Mouse (Mus musculus) kidney, adult 2 months (tissue): ENCODE data around the gene Zfp541. TPM values are rescaled to one million over a fixed set of nuclear protein-coding genes. Genes with fewer than 3 reads are reported as not detected.
A peak's percentile ranks its signal among the peaks of the same experiment; 100 is the strongest.

Experiments
- DNase-seq: peaks from one replicate; pipeline ENCODE4 v3.0.0; 2021
- H3K27ac ChIP-seq: fragments of 200-500 bp; 2 replicates; pipeline ENCODE4 v1.5.1; 2012; ENCODE audit warnings: low read depth, low read length, control low read depth, inconsistent platforms; ENCODE audit not compliant: insufficient read depth
- H3K27me3 ChIP-seq: fragments of 200-500 bp; replicated peaks from 2 replicates; pipeline ENCODE4 v1.6.1; 2012; ENCODE audit warnings: mild to moderate bottlenecking, moderate library complexity, low read length, inconsistent platforms; ENCODE audit not compliant: control insufficient read depth, insufficient read depth
- H3K36me3 ChIP-seq: fragments of 200-500 bp; 2 replicates; pipeline ENCODE4 v1.6.1; 2012; ENCODE audit warnings: mild to moderate bottlenecking, moderate library complexity, low read length, inconsistent platforms; ENCODE audit not compliant: control insufficient read depth, insufficient read depth
- H3K4me1 ChIP-seq: fragments of 200-500 bp; 2 replicates; pipeline ENCODE4 v1.6.1; 2011; ENCODE audit warnings: low read length; ENCODE audit not compliant: control insufficient read depth, insufficient read depth
- H3K4me3 ChIP-seq: fragments of 200-500 bp; 2 replicates; pipeline ENCODE4 v1.5.1; 2011; ENCODE audit warnings: mild to moderate bottlenecking, low read depth, low read length, control low read depth; ENCODE audit not compliant: insufficient read depth
- CTCF ChIP-seq: fragments of 200-500 bp; conservative IDR thresholded peaks from 2 replicates; pipeline ENCODE4 v1.5.1; 2011; ENCODE audit warnings: low read depth, mild to moderate bottlenecking, control low read depth, low read length, moderate library complexity, mixed read lengths; ENCODE audit not compliant: insufficient read depth, insufficient read length
- POLR2A ChIP-seq: fragments of 200-500 bp; IDR thresholded peaks from one replicate; pipeline ENCODE4 v1.6.1; 2011; ENCODE audit warnings: low read depth, low read length, control low read depth
- WGBS: fragments of 180-500 bp; shearing (Covaris S2); methylation state at CpG from one replicate; pipeline ENCODE4 v1.1.7; 2018; 5-methylcytosine and 5-hydroxymethylcytosine counted together
- polyA plus RNA-seq: library from polyadenylated mRNA; depleted of rRNA; stranded (reverse); fragments of >200 nt; gene quantifications from 2 replicates; pipeline ENCODE4 v1.2.3, GENCODE M21; 2012

Gene Zfp541
- polyA plus RNA-seq, 1 experiment = not detected

GRCm38 (mm10) chr7:16094592-16094991 is 33.0 kb downstream of the Zfp541 start:
- Histone ChIP-seq H3K4me3 (no peak overlapping the region), H3K36me3 (no peaks in the 10 kb centered on the region), H3K27ac (no peak overlapping the region), H3K4me1 (peaks cover 3% of the 10 kb centered on the region; the same call in 1 of the 2 replicates), H3K27me3 (no peaks in the 10 kb centered on the region)
- WGBS = 58% methylated on average over 3 of the region's 3 CpGs
- no peak for TF ChIP-seq POLR2A
- no peak for TF ChIP-seq CTCF
- no peak for DNase-seq

GRCm38 (mm10) chr7:16098021-16099017 is 36.7 kb downstream of the Zfp541 start, which contains the start of gene Napa:
Napa (plus strand) TSS chr7:16098458.
- peak within 1 kb of the TSS; percentile 77 for H3K4me3 ChIP-seq
- peaks cover 13% of the 10 kb centered on the region; the same call in 1 of the 2 replicates for H3K4me1 ChIP-seq
- H3K27ac ChIP-seq = peak within 1 kb of the TSS; percentile 74
- H3K36me3 ChIP-seq = no peaks in the 10 kb centered on the region
- under 1% methylated on average over 68 of the region's 68 CpGs for WGBS
- TF ChIP-seq POLR2A (peak; percentile 90), CTCF (peak; percentile 65)
- peak; percentile 100 for DNase-seq
- H3K27me3 ChIP-seq = no peaks in the 10 kb centered on the region

GRCm38 (mm10) chr7:16099901-16100300 is 38.3 kb downstream of the Zfp541 start:
- no peak for TF ChIP-seq CTCF
- no peak for TF ChIP-seq POLR2A
- H3K4me1 ChIP-seq = peaks cover 13% of the 10 kb centered on the region; the same call in 1 of the 2 replicates
- no peak for DNase-seq
- no peaks in the 10 kb centered on the region for H3K36me3 ChIP-seq
- WGBS = 69% methylated on average over 4 of the region's 4 CpGs
- H3K4me3 ChIP-seq = no peak overlapping the region
- no peak overlapping the region for H3K27ac ChIP-seq
- H3K27me3 ChIP-seq = no peaks in the 10 kb centered on the region

GRCm38 (mm10) chr7:16101081-16101480 is 39.5 kb downstream of the Zfp541 start:
- DNase-seq = no peak
- no peaks in the 10 kb centered on the region for H3K27me3 ChIP-seq
- no peak overlapping the region for H3K4me3 ChIP-seq
- TF ChIP-seq CTCF (no peak), POLR2A (no peak)
- no peak overlapping the region for H3K27ac ChIP-seq
- no peaks in the 10 kb centered on the region for H3K36me3 ChIP-seq
- WGBS = 58% methylated on average over 7 of the region's 7 CpGs
- H3K4me1 ChIP-seq = peaks cover 13% of the 10 kb centered on the region; the same call in 1 of the 2 replicates

- no peak overlapping the region for H3K4me3 ChIP-seq
- no peak for DNase-seq
- peaks cover 13% of the 10 kb centered on the region; the same call in 1 of the 2 replicates for H3K4me1 ChIP-seq
- no peak for TF ChIP-seq POLR2A
- TF ChIP-seq CTCF = no peak
- WGBS = 60% methylated on average over 15 of the region's 15 CpGs
- H3K27me3 ChIP-seq = no peaks in the 10 kb centered on the region
- no peak overlapping the region for H3K27ac ChIP-seq
- H3K36me3 ChIP-seq = no peaks in the 10 kb centered on the region
These were observed 40.3 kb downstream of the Zfp541 start for GRCm38 (mm10) chr7:16101726-16102475.

- 84% methylated on average over 5 of the region's 5 CpGs for WGBS
- Histone ChIP-seq H3K27ac (no peak overlapping the region), H3K4me3 (no peak overlapping the region), H3K27me3 (no peaks in the 10 kb centered on the region), H3K4me1 (peaks cover 13% of the 10 kb centered on the region; the same call in 1 of the 2 replicates), H3K36me3 (no peaks in the 10 kb centered on the region)
- no peak for DNase-seq
- TF ChIP-seq POLR2A (no peak), CTCF (no peak)
These were observed 41.1 kb downstream of the Zfp541 start for GRCm38 (mm10) chr7:16102686-16103226.
